Mouse (Mus musculus): ENCODE measurements at regions not wholly inside any gene's neighbourhood (a gene's known extent, or its start where the extent isn't known, plus 50 kb on each side); places are given as distances from the start of the nearest gene placed in this dataset.

DNA sequence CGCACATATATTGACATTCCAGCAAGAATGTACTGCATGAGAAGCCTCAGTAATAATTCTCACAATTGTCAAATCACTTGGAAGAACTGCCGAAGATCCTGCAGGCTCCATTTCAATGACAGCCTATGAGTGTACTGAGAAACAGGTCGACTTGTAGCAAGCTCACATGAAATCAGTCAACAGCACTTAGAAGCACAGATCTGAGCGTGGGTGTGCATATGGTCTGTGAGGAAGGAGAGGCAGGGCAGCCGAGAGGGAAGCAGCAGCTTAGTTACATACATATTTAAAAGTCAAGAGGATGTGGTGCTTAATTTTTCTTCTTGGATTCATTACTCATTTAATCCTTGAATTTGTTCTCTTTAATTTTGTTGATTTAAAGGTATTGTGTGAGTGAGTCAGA lies 967.4 kb upstream of the Epha7 start:
- Histone ChIP-seq H3K27ac (no peak overlapping the region), H3K4me3 (no peak overlapping the region)
- intact Hi-C loops (cut with DNase I), result no loop called here
- DNase-seq (ENCODE audit: extremely low spot score in 1 of 2, low spot score in 2 of 2), result peak in 1 of 2 experiments; percentile 11
- no peak for TF ChIP-seq CTCF (IDR thresholded peaks at IDR 0.05)

- DNase-seq (ENCODE audit: extremely low spot score in 1 of 2, low spot score in 2 of 2), result no peak
- no peak overlapping the region for H3K4me3 ChIP-seq
- no peak for TF ChIP-seq CTCF (IDR thresholded peaks at IDR 0.05)
- H3K27ac ChIP-seq, result no peak overlapping the region
- intact Hi-C loops (cut with DNase I), result no loop called here
Observed at GRCm38 (mm10) chr4:27846106-27846622, 966.8 kb upstream of the Epha7 start.

DNA sequence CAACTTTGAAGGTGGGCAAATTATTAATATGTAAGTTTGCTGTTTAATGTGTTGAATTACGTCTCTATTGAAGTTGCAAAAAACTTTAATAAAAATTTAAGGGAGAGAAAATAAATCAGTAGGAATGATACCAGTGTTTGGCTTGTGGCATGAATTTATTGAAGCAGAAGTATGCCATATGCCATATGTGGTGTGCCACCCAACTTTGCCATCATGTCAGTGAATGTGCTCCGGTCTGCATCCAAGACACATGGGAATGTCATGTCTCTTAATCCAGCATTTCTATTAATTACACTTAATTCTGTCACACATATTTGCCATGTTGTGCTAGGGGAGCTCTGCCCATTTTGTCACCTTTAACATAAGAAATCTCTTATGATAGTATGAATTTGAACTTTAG lies 956.8 kb upstream of the Epha7 start:
- H3K27ac ChIP-seq, result no peak overlapping the region
- TF ChIP-seq CTCF (IDR thresholded peaks at IDR 0.05), result no peak
- no peak overlapping the region for H3K4me3 ChIP-seq
- intact Hi-C loops (cut with DNase I), result no loop called here
- DNase-seq (ENCODE audit: extremely low spot score in 1 of 2, low spot score in 2 of 2), result no peak

DNA sequence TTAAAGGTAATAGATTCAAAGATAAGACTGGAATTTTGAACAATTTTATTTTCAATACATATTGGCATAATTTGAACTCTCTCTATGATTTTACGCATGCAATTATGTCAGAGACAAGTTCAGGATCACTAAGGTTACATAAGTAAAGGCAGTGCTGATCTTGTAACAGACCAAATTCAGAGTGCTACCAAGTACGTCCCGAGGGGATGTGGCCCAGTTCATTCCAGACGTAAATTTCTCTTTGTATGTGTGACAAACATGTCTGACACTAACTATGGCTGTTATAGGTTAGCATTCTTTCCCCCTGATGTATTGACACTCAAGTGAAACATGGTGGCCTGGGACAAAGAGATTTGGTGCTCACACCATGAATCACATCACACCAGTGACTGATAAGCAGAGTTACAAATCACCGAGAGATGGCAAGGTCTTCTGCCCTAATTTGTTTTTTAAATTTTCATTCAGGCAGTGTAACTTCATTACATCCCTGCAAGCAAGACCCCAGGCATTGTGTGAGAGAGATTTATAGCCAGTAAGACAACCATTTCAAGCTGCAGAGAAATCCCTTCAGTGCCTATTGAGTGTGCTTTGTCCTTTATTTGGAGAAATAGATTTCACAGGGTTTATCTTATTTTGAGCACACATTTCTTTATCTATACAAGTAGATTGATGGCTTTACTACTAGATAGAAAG lies 925.5 kb upstream of the Epha7 start:
- TF ChIP-seq CTCF (IDR thresholded peaks at IDR 0.05), result no peak
- intact Hi-C loops (cut with DNase I), result no loop called here
- Histone ChIP-seq H3K4me3 (no peak overlapping the region), H3K27ac (no peak overlapping the region)
- no peak for DNase-seq (ENCODE audit: extremely low spot score in 1 of 2, low spot score in 2 of 2)

DNA sequence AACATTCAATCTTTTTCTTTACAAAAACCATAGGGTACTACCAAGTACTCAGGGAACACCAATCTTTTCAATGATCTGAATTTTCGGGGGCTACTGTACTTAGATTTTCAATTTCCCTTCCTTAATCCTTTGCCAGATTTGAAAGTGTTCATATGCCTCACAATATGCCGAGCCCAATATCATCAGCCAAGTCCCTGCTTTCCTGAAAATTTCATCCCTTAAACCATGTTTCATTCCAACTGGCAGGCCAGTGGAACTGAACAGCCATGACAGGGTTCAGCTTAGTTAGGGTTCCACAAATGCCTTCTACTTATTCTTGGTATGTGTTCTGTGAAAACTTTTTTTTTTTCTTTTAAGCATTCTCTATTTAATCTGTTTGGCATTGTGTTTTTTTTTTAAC lies 916.5 kb upstream of the Epha7 start:
- intact Hi-C loops (cut with DNase I), result no loop called here
- DNase-seq (ENCODE audit: extremely low spot score in 1 of 2, low spot score in 2 of 2), result no peak
- TF ChIP-seq CTCF (IDR thresholded peaks at IDR 0.05), result no peak
- Histone ChIP-seq H3K4me3 (no peak overlapping the region), H3K27ac (no peak overlapping the region)

DNA sequence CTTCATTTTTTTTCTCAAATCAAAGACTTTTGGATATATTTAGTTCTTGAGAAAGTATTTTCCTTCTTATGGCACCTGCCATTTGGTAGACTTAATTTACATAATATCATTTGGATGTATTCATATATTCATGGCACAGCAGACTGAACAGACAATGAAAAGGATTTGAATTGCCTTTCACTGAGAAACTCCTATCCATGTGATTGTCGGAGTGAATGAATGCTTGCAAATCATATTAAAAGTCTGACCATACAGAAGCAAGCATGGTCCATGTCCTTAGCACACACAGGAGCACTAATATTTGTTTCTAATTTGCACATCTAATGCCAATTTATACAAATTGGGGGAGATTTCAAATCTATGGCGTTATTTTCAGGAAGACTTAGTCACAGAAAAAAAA lies 867.6 kb upstream of the Epha7 start:
- Histone ChIP-seq H3K4me3 (no peak overlapping the region), H3K27ac (no peak overlapping the region)
- no peak for DNase-seq (ENCODE audit: extremely low spot score in 1 of 2, low spot score in 2 of 2)
- no peak for TF ChIP-seq CTCF (IDR thresholded peaks at IDR 0.05)
- intact Hi-C loops (cut with DNase I), result no loop called here

DNA sequence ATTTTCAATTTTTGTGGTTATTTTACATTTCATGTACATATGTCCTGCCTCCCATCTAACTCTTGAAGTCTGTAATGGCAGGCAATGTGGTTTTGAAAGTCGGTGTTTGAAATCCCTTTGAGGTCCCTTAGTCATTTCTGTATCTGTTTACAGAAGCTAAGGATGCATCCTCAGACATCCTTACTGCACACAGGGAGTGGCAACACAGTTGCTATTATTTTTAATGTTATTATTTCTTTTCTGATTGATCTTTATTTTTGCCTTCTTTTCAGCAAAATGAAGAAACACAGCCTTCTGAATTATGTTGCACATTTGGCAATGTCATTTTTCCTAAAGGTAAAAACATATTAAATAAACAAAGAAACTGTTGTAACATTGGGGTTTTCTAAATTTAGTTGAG lies 867.2 kb upstream of the Epha7 start:
- DNase-seq (ENCODE audit: extremely low spot score in 1 of 2, low spot score in 2 of 2), result no peak
- intact Hi-C loops (cut with DNase I), result no loop called here
- no peak overlapping the region for H3K27ac ChIP-seq
- no peak for TF ChIP-seq CTCF (IDR thresholded peaks at IDR 0.05)
- H3K4me3 ChIP-seq, result no peak overlapping the region

GRCm38 (mm10) chr4:27949970-27950717 lies 862.8 kb upstream of the Epha7 start:
- Histone ChIP-seq H3K27ac (no peak overlapping the region), H3K4me3 (no peak overlapping the region)
- DNase-seq (ENCODE audit: extremely low spot score in 1 of 2, low spot score in 2 of 2), result no peak
- intact Hi-C loops (cut with DNase I), result no loop called here
- TF ChIP-seq CTCF (IDR thresholded peaks at IDR 0.05), result no peak

DNA sequence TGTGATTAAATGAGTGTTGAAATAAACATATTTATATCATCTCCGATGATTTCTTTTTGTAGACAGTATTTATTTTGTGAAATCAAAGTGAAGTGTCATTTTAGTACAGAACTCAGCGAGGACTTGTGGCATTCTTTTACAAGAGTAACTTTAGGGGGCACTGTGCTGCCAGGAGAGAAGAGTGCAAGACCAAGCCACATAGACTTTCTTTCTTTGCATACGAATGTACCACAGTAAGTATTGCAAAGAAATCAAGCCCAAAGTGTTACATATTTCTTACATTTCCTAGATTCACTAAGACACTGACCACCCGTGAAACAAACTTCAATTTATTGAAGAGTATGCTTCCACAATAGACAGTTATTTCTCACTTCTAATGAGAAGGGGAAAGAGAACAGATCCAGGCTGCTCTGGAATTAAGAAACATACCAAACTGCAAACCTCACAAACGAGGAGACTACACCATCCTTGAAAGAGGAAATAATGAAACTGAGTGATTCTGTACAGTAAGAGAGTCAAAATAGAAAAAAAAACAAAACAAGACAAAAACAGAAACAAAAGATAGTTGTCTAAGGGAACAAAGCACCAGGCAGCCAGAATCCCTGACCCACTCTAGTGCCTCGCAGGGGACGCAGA lies 847.8 kb upstream of the Epha7 start:
- DNase-seq (ENCODE audit: extremely low spot score in 1 of 2, low spot score in 2 of 2), result peak in 1 of 2 experiments; percentile 20
- peak; percentile 72 for TF ChIP-seq CTCF (IDR thresholded peaks at IDR 0.05)
- no peak overlapping the region; the same call in 1 of the 2 replicates for H3K4me3 ChIP-seq
- intact Hi-C loops (cut with DNase I), result loop anchor here (2.0 to 10.0 kb wide), 3 partner anchors 340 to 1030 kb away; no protein-coding TSS in a partner anchor
- H3K27ac ChIP-seq, result no peak overlapping the region

DNA sequence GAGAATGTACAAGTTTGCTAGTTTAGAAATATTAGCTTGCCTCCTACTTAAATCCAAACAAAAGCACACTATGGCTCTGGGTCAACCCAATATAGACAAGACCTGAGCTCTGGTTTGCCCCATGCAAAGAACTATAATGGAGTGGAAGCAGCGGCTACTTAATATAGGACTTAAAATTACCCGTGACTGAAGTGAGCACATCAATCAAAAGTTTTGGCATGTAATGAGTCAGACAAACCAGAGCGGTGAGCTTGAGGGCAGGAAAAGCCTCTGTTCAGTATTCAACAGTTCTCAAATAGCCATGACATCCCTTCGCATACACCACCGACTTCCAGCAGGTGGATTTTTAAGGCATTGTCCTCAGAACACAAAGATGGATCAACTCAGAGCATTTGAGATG lies 842.4 kb upstream of the Epha7 start:
- Histone ChIP-seq H3K27ac (no peak overlapping the region), H3K4me3 (no peak overlapping the region)
- no peak for DNase-seq (ENCODE audit: extremely low spot score in 1 of 2, low spot score in 2 of 2)
- intact Hi-C loops (cut with DNase I), result no loop called here
- no peak for TF ChIP-seq CTCF (IDR thresholded peaks at IDR 0.05)

- intact Hi-C loops (cut with DNase I), result no loop called here
- no peak overlapping the region for H3K27ac ChIP-seq
- no peak overlapping the region for H3K4me3 ChIP-seq
- no peak for DNase-seq (ENCODE audit: extremely low spot score in 1 of 2, low spot score in 2 of 2)
- TF ChIP-seq CTCF (IDR thresholded peaks at IDR 0.05), result no peak
Observed at GRCm38 (mm10) chr4:27979210-27979771, 833.6 kb upstream of the Epha7 start.

- no peak for TF ChIP-seq CTCF (IDR thresholded peaks at IDR 0.05)
- no peak for DNase-seq (ENCODE audit: extremely low spot score in 1 of 2, low spot score in 2 of 2)
- no peak overlapping the region for H3K27ac ChIP-seq
Observed at GRCm38 (mm10) chr4:27979781-27980180, 833.1 kb upstream of the Epha7 start.

More at GRCm38 (mm10) chr4:27979781-27980180, 833.1 kb upstream of the Epha7 start:
- H3K4me3 ChIP-seq, result no peak overlapping the region
- intact Hi-C loops (cut with DNase I), result no loop called here
